Mouse (Mus musculus) MEL (cell line): ENCODE data around the gene Gtf2e1. TPM values are rescaled to one million over a fixed set of nuclear protein-coding genes. Genes with fewer than 3 reads are reported as not detected.

ENCODE experiments used
- DNase-seq: peaks from one replicate; pipeline ENCODE4 v3.0.0; 2011; ENCODE audit warnings: low read depth, low spot score
- H3K27ac ChIP-seq: 2 replicates; pipeline ENCODE4 v1.5.1; 2012; ENCODE audit warnings: low read depth, mild to moderate bottlenecking, control low read depth, low read length, moderate library complexity; ENCODE audit not compliant: control insufficient read depth
- H3K27me3 ChIP-seq, 2 experiments: fragments of 150-350 bp in 1 of 2; sonication (generic) in 1 of 2; 2 replicates each; pipeline ENCODE4 v1.6.1; 2012; ENCODE audit warnings: low read length in 2 of 2, mild to moderate bottlenecking in 2 of 2, improper control_type of control experiment in 1 of 2, moderate library complexity in 1 of 2; ENCODE audit not compliant: insufficient read depth in 2 of 2, control insufficient read depth in 1 of 2
- H3K36me3 ChIP-seq, 2 experiments: 2 replicates each; pipeline ENCODE4 v1.6.1; 2012 to 2014; ENCODE audit warnings: low read length in 2 of 2, improper control_type of control experiment in 1 of 2, inconsistent platforms in 1 of 2, mild to moderate bottlenecking in 1 of 2; ENCODE audit not compliant: insufficient read depth in 2 of 2, control insufficient read depth in 1 of 2
- H3K4me1 ChIP-seq, 2 experiments: fragments of 150-350 bp in 1 of 2; sonication (generic) in 1 of 2; 2 replicates each; pipeline ENCODE4 v1.6.1; 2012; ENCODE audit warnings: low read length in 2 of 2, improper control_type of control experiment in 1 of 2, mild to moderate bottlenecking in 1 of 2; ENCODE audit not compliant: insufficient read depth in 2 of 2, control insufficient read depth in 1 of 2
- H3K4me3 ChIP-seq, 2 experiments: fragments of 150-350 bp in 1 of 2; sonication (generic) in 1 of 2; 2 replicates each; pipeline ENCODE4 v1.5.1; 2012; ENCODE audit warnings: low read depth in 2 of 2, low read length in 2 of 2, mild to moderate bottlenecking in 2 of 2, moderate library complexity in 2 of 2, control low read depth in 1 of 2, improper control_type of control experiment in 1 of 2; ENCODE audit not compliant: control insufficient read depth in 1 of 2, insufficient read depth in 1 of 2
- H3K79me2 ChIP-seq: 2 replicates; pipeline ENCODE4 v1.6.1; 2012; ENCODE audit warnings: mild to moderate bottlenecking, low read length, moderate library complexity; ENCODE audit not compliant: control insufficient read depth, poor library complexity, insufficient read depth
- H3K9ac ChIP-seq: 2 replicates; pipeline ENCODE4 v1.6.1; 2012; ENCODE audit warnings: low read depth, mild to moderate bottlenecking, control low read depth, low read length, moderate library complexity; ENCODE audit not compliant: control insufficient read depth, poor library complexity, severe bottlenecking
- H3K9me3 ChIP-seq: fragments of 150-350 bp; sonication (generic); replicated peaks from 2 replicates; pipeline ENCODE4 v1.6.1; 2012; ENCODE audit warnings: mild to moderate bottlenecking, low read length, improper control_type of control experiment, moderate library complexity; ENCODE audit not compliant: insufficient read depth
- BHLHE40 ChIP-seq: IDR thresholded peaks from 2 replicates; pipeline ENCODE4 v1.6.1; 2012; ENCODE audit warnings: low read depth, mild to moderate bottlenecking, inconsistent platforms, low read length, improper control_type of control experiment, borderline replicate concordance
- CHD1 ChIP-seq: IDR thresholded peaks from 2 replicates; pipeline ENCODE4 v1.6.1; 2012; ENCODE audit warnings: low read depth, mild to moderate bottlenecking, inconsistent platforms, low read length, improper control_type of control experiment
- CHD2 ChIP-seq: IDR thresholded peaks from 2 replicates; pipeline ENCODE4 v1.6.1; 2011; ENCODE audit warnings: low read length, improper control_type of control experiment
- ELF1 ChIP-seq: IDR thresholded peaks from 2 replicates; pipeline ENCODE4 v1.6.1; 2014; ENCODE audit warnings: low read depth, mild to moderate bottlenecking, inconsistent platforms, low read length, improper control_type of control experiment, moderate library complexity
- EP300 ChIP-seq, 2 experiments: IDR thresholded peaks; 2 replicates each; pipeline ENCODE4 v1.6.1; 2011; ENCODE audit warnings: improper control_type of control experiment in 2 of 2, low read length in 2 of 2, low read depth in 1 of 2, mild to moderate bottlenecking in 1 of 2
- GATA1 ChIP-seq: IDR thresholded peaks from 2 replicates; pipeline ENCODE4 v1.6.1; 2011; ENCODE audit warnings: low read depth, low read length, improper control_type of control experiment
- KAT2A ChIP-seq: conservative IDR thresholded peaks from 2 replicates; pipeline ENCODE4 v1.6.1; 2012; ENCODE audit warnings: low read depth, low read length, improper control_type of control experiment, inconsistent platforms
- MAFK ChIP-seq: IDR thresholded peaks from 2 replicates; pipeline ENCODE4 v1.6.1; 2011; ENCODE audit warnings: low read depth, mild to moderate bottlenecking, low read length, improper control_type of control experiment, borderline replicate concordance
- MYC ChIP-seq: IDR thresholded peaks from 2 replicates; pipeline ENCODE4 v1.6.1; 2011; ENCODE audit warnings: low read depth, mild to moderate bottlenecking, low read length, improper control_type of control experiment, moderate library complexity
- NELFE ChIP-seq: IDR thresholded peaks from 2 replicates; pipeline ENCODE4 v1.6.1; 2011; ENCODE audit warnings: low read depth, low read length, improper control_type of control experiment
- POLR2AphosphoS2 ChIP-seq: IDR thresholded peaks from 2 replicates; pipeline ENCODE4 v1.6.1; 2011; ENCODE audit warnings: low read length, improper control_type of control experiment
- RCOR1 ChIP-seq: IDR thresholded peaks from 2 replicates; pipeline ENCODE4 v1.6.1; 2012; ENCODE audit warnings: low read depth, mild to moderate bottlenecking, inconsistent platforms, low read length, improper control_type of control experiment
- SMC3 ChIP-seq: IDR thresholded peaks from 2 replicates; pipeline ENCODE4 v1.6.1; 2011; ENCODE audit warnings: low read depth, low read length, improper control_type of control experiment
- TAL1 ChIP-seq: IDR thresholded peaks from 2 replicates; pipeline ENCODE4 v1.6.1; 2012; ENCODE audit warnings: mild to moderate bottlenecking, inconsistent platforms, low read length, moderate library complexity, mixed read lengths
- UBTF ChIP-seq: IDR thresholded peaks from 2 replicates; pipeline ENCODE4 v1.6.1; 2012; ENCODE audit warnings: low read depth, mild to moderate bottlenecking, inconsistent platforms, low read length, improper control_type of control experiment, moderate library complexity, borderline replicate concordance; ENCODE audit not compliant: insufficient read depth
- USF2 ChIP-seq, 2 experiments: IDR thresholded peaks; 2 replicates each; pipeline ENCODE4 v1.6.1; 2011 to 2012; ENCODE audit warnings: improper control_type of control experiment in 2 of 2, low read length in 2 of 2, borderline replicate concordance in 1 of 2, inconsistent platforms in 1 of 2, low read depth in 1 of 2, mild to moderate bottlenecking in 1 of 2; ENCODE audit not compliant: insufficient read depth in 1 of 2
- ZMIZ1 ChIP-seq: IDR thresholded peaks from 2 replicates; pipeline ENCODE4 v1.6.1; 2012; ENCODE audit warnings: low read depth, mild to moderate bottlenecking, inconsistent platforms, low read length, improper control_type of control experiment, moderate library complexity
- ZNF384 ChIP-seq: IDR thresholded peaks from 2 replicates; pipeline ENCODE4 v1.6.1; 2012; ENCODE audit warnings: low read depth, mild to moderate bottlenecking, inconsistent platforms, low read length, improper control_type of control experiment
- polyA plus RNA-seq, 2 experiments: library from polyadenylated mRNA; stranded (reverse) in 1 of 2; unstranded in 1 of 2; fragments of >175 nt in 1 of 2; fragments of >200 nt in 1 of 2; gene quantifications; 2 replicates each; pipeline versions ENCODE4 v1.2.1 to v1.2.4; 2012; ENCODE audit warnings: low replicate concordance in 2 of 2, low read depth in 1 of 2; ENCODE audit not compliant: insufficient read length in 2 of 2, insufficient read depth in 1 of 2, missing spikeins in 1 of 2
- total RNA-seq: library from RNA; depleted of rRNA; stranded (reverse); fragments of 300-350 nt; gene quantifications from 2 replicates; pipeline ENCODE4 v1.2.3, GENCODE M21; 2012

Gtf2e1 gene
- total and polyA plus RNA-seq, 3 experiments: 29.3 to 37.9 TPM; not detected in 1

- TF ChIP-seq POLR2AphosphoS2 (peak; percentile 90), NELFE (peak; percentile 89), GATA1 (no peak), ELF1 (peak; percentile 85), USF2 (IDR thresholded peaks at IDR 0.05; ENCODE audit: borderline replicate concordance in 1 of 2, insufficient read depth in 1 of 2, low read depth in 1 of 2, low read length in 2 of 2) (no peak)
Measured at GRCm38 (mm10) chr16:37539611-37540580, at the start of gene Gtf2e1, which contains the start of gene Rabl3 (continued).

- TF ChIP-seq EP300 (IDR thresholded peaks at IDR 0.05; ENCODE audit: low read depth in 1 of 2, low read length in 2 of 2) (no peak), ZMIZ1 (no peak), CHD1 (no peak), MAFK (no peak), RCOR1 (no peak), CHD2 (no peak), SMC3 (no peak), BHLHE40 (no peak), USF2 (IDR thresholded peaks at IDR 0.05; ENCODE audit: borderline replicate concordance in 1 of 2, insufficient read depth in 1 of 2, low read depth in 1 of 2, low read length in 2 of 2) (no peak), KAT2A (no peak), UBTF (no peak), TAL1 (no peak), ZNF384 (no peak), POLR2AphosphoS2 (no peak), MYC (no peak)
- H3K36me3 ChIP-seq: no peaks in the 10 kb centered on the region
- no peaks in the 10 kb centered on the region for H3K9me3 ChIP-seq
- H3K9ac ChIP-seq: no peak overlapping the region
- H3K79me2 ChIP-seq: no peaks in the 10 kb centered on the region
- no peak overlapping the region for H3K27ac ChIP-seq
- H3K4me3 ChIP-seq: no peak overlapping the region
- no peaks in the 10 kb centered on the region for H3K4me1 ChIP-seq
- no peaks in the 10 kb centered on the region for H3K27me3 ChIP-seq
- DNase-seq: no peak
Measured at GRCm38 (mm10) chr16:37585129-37585563, 45.6 kb upstream of the Gtf2e1 start.
